ENCODE assay signal across 23 mouse cellular contexts in the genomic region with DNA sequence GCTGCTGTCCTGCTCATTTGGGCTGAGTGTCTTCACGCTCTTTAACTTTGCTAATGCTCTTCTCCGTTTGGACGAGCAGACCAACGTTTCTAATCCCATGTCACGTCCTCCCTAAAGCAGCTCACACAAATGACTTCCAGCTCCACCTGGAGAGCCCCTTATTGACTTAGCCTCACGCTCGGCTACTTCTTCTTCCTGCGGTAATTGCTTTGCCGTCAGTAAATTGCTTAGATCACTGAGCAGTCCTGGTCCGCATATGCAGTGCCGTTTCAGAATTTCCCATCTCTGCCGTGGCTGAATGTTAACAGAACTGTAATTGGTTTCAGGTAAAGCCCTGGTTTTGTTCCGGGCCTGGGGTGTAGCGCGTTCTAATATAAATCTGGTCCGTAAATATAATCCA. TPM values are rescaled to one million over a fixed set of nuclear protein-coding genes. Genes with fewer than 3 reads are reported as not detected.
DNase-seq lines count a peak whose midpoint lies in the region; ATAC-seq and TF ChIP-seq lines count a peak whose summit lies in the region.
"Had no signal": no experiment of that assay in that cellular context is flagged by ENCODE, and none has a peak within 500 bp of the region (broad histone marks: within the 10 kb centered on the region; RNA-seq: fewer than 3 reads in every experiment).

No protein-coding gene starts in this region.

- H3K27me3 ChIP-seq in hindbrain, embryonic 16.5 days (replicated peaks; ENCODE audit: control insufficient read depth, insufficient read depth, low read length) = no peaks in the 10 kb centered on the region
- H3K27me3 ChIP-seq in hindbrain, embryonic 12.5 days = no peaks in the 10 kb centered on the region
- H3K27me3 ChIP-seq in limb, embryonic 13.5 days = no peaks in the 10 kb centered on the region
- no peaks in the 10 kb centered on the region for H3K27me3 ChIP-seq in limb, embryonic 10.5 days (ENCODE audit: low read depth, poor library complexity, severe bottlenecking)
- H3K27me3 ChIP-seq in hindbrain, postnatal 0 days (ENCODE audit: insufficient read depth, low read length) = no peaks in the 10 kb centered on the region
- H3K27me3 ChIP-seq in neural tube, embryonic 14.5 days (ENCODE audit: control insufficient read depth, insufficient read depth, low read length) = no peaks in the 10 kb centered on the region
- H3K27me3 ChIP-seq: forebrain, embryonic 13.5 days; heart, embryonic 15.5 days; liver, embryonic 13.5 days; stomach, embryonic 15.5 days had no signal

- no peak overlapping the region for H3K27ac ChIP-seq in hindbrain, embryonic 16.5 days (ENCODE audit: low read depth, low read length)
- no peak overlapping the region for H3K27ac ChIP-seq in hindbrain, embryonic 12.5 days
- no peak overlapping the region for H3K27ac ChIP-seq in limb, embryonic 13.5 days
- H3K27ac ChIP-seq in limb, embryonic 10.5 days = no peak overlapping the region
- H3K27ac ChIP-seq in hindbrain, postnatal 0 days = no peak overlapping the region
- no peak overlapping the region for H3K27ac ChIP-seq in neural tube, embryonic 14.5 days (ENCODE audit: low read depth, low read length)
- H3K27ac ChIP-seq: forebrain, embryonic 13.5 days; heart, embryonic 15.5 days; layer of hippocampus, adult 2 months; liver, embryonic 13.5 days; stomach, embryonic 15.5 days had no signal

- H3K9ac ChIP-seq in hindbrain, embryonic 16.5 days (ENCODE audit: low read depth, low read length) = no peak overlapping the region
- no peak overlapping the region for H3K9ac ChIP-seq in hindbrain, embryonic 12.5 days
- 0 out of 2 replicates have a peak overlapping the region, but pooled peaks have one; percentile 31 for H3K9ac ChIP-seq in limb, embryonic 13.5 days
- no peak overlapping the region for H3K9ac ChIP-seq in hindbrain, postnatal 0 days (replicated peaks; ENCODE audit: low read length)
- H3K9ac ChIP-seq in neural tube, embryonic 14.5 days (replicated peaks; ENCODE audit: low read depth, low read length) = no peak overlapping the region
- H3K9ac ChIP-seq: forebrain, embryonic 13.5 days; heart, embryonic 15.5 days; liver, embryonic 13.5 days; stomach, embryonic 15.5 days had no signal

- no peak for DNase-seq in limb, embryonic 10.5 days (ENCODE audit: low spot score)
- peak; percentile 24 for DNase-seq in hindbrain, postnatal 0 days (ENCODE audit: low spot score)
- DNase-seq in thymus, adult 18-20 months = no peak
- DNase-seq: adrenal gland, postnatal 25 days; cerebellum, adult 9-10 months; gastrocnemius, postnatal 36 days; heart, postnatal 36 days; kidney, postnatal 10 days; layer of hippocampus, postnatal 36 days; liver, embryonic 13.5 days; lung, adult 2 months; lung, postnatal 14 days had no signal

- H3K4me2 ChIP-seq in hindbrain, embryonic 16.5 days (ENCODE audit: low read length) = no peak overlapping the region
- no peak overlapping the region for H3K4me2 ChIP-seq in hindbrain, embryonic 12.5 days (replicated peaks)
- H3K4me2 ChIP-seq in limb, embryonic 13.5 days (replicated peaks) = peak overlapping the region; percentile 22; the same call in 1 of the 2 replicates
- H3K4me2 ChIP-seq in hindbrain, postnatal 0 days (ENCODE audit: low read depth, low read length) = no peak overlapping the region
- no peak overlapping the region for H3K4me2 ChIP-seq in neural tube, embryonic 14.5 days (ENCODE audit: low read depth, low read length)
- H3K4me2 ChIP-seq: forebrain, embryonic 13.5 days; heart, embryonic 15.5 days; liver, embryonic 13.5 days; stomach, embryonic 15.5 days had no signal

- H3K9me3 ChIP-seq in hindbrain, embryonic 16.5 days (ENCODE audit: control insufficient read depth, low read length) = no peaks in the 10 kb centered on the region
- H3K9me3 ChIP-seq in hindbrain, embryonic 12.5 days (replicated peaks) = no peaks in the 10 kb centered on the region
- no peaks in the 10 kb centered on the region; the same call in 1 of the 2 replicates for H3K9me3 ChIP-seq in limb, embryonic 13.5 days
- H3K9me3 ChIP-seq in limb, embryonic 10.5 days (replicated peaks) = no peaks in the 10 kb centered on the region
- H3K9me3 ChIP-seq in hindbrain, postnatal 0 days (ENCODE audit: low read length) = no peaks in the 10 kb centered on the region
- no peaks in the 10 kb centered on the region for H3K9me3 ChIP-seq in neural tube, embryonic 14.5 days (ENCODE audit: control insufficient read depth, low read length)
- H3K9me3 ChIP-seq: forebrain, embryonic 13.5 days; heart, embryonic 15.5 days; liver, embryonic 13.5 days; stomach, embryonic 15.5 days had no signal

- H3K36me3 ChIP-seq in hindbrain, embryonic 16.5 days (ENCODE audit: control insufficient read depth, insufficient read depth, low read length) = no peaks in the 10 kb centered on the region
- H3K36me3 ChIP-seq in hindbrain, embryonic 12.5 days = no peaks in the 10 kb centered on the region
- no peaks in the 10 kb centered on the region for H3K36me3 ChIP-seq in limb, embryonic 13.5 days
- H3K36me3 ChIP-seq in limb, embryonic 10.5 days = no peaks in the 10 kb centered on the region
- H3K36me3 ChIP-seq in hindbrain, postnatal 0 days (ENCODE audit: insufficient read depth, low read length) = no peaks in the 10 kb centered on the region
- no peaks in the 10 kb centered on the region for H3K36me3 ChIP-seq in neural tube, embryonic 14.5 days (ENCODE audit: control insufficient read depth, insufficient read depth, low read length)
- H3K36me3 ChIP-seq: heart, embryonic 15.5 days; liver, embryonic 13.5 days; stomach, embryonic 15.5 days had no signal

- H3K4me3 ChIP-seq in hindbrain, embryonic 16.5 days (ENCODE audit: low read length) = no peak overlapping the region
- H3K4me3 ChIP-seq in hindbrain, embryonic 12.5 days = no peak overlapping the region
- H3K4me3 ChIP-seq in limb, embryonic 13.5 days = no peak overlapping the region
- no peak overlapping the region for H3K4me3 ChIP-seq in limb, embryonic 10.5 days
- H3K4me3 ChIP-seq in hindbrain, postnatal 0 days (ENCODE audit: low read length) = no peak overlapping the region
- H3K4me3 ChIP-seq in neural tube, embryonic 14.5 days (ENCODE audit: low read depth, low read length) = no peak overlapping the region
- H3K4me3 ChIP-seq: forebrain, embryonic 13.5 days; heart, embryonic 15.5 days; layer of hippocampus, adult 2 months; liver, embryonic 13.5 days; stomach, embryonic 15.5 days had no signal

- no peaks in the 10 kb centered on the region; the same call in 1 of the 2 replicates for H3K4me1 ChIP-seq in hindbrain, embryonic 16.5 days (ENCODE audit: control insufficient read depth, insufficient read depth, low read depth, low read length)
- H3K4me1 ChIP-seq in hindbrain, embryonic 12.5 days = no peaks in the 10 kb centered on the region; the same call in 1 of the 2 replicates
- peaks cover 19% of the 10 kb centered on the region for H3K4me1 ChIP-seq in limb, embryonic 13.5 days
- H3K4me1 ChIP-seq in limb, embryonic 10.5 days = peaks cover 10% of the 10 kb centered on the region
- H3K4me1 ChIP-seq in hindbrain, postnatal 0 days (ENCODE audit: insufficient read depth, low read length) = 0 out of 2 replicates have a peak, but pooled peaks cover 6% of the 10 kb centered on the region
- peaks cover 3% of the 10 kb centered on the region; the same call in 1 of the 2 replicates for H3K4me1 ChIP-seq in neural tube, embryonic 14.5 days (ENCODE audit: control insufficient read depth, insufficient read depth, low read length)
- H3K4me1 ChIP-seq: liver, embryonic 13.5 days; stomach, embryonic 15.5 days had no signal

- no peak for TF ChIP-seq CTCF in hindbrain, postnatal 0 days (IDR thresholded peaks at IDR 0.05; ENCODE audit: low read depth)

- 56% methylated on average over 16 of the region's 16 CpGs for WGBS in hindbrain, embryonic 16.5 days
- WGBS in hindbrain, embryonic 12.5 days = 65% methylated on average over 16 of the region's 16 CpGs
- 29% methylated on average over 16 of the region's 16 CpGs for WGBS in limb, embryonic 13.5 days
- 69% methylated on average over 16 of the region's 16 CpGs for WGBS in limb, embryonic 10.5 days
- WGBS in hindbrain, postnatal 0 days = 53% methylated on average over 16 of the region's 16 CpGs
- WGBS in neural tube, embryonic 14.5 days = 58% methylated on average over 16 of the region's 16 CpGs

- ATAC-seq in hindbrain, embryonic 16.5 days = peak; percentile 65; the same call in 1 of the 2 replicates
- no peak; the same call in 1 of the 2 replicates for ATAC-seq in hindbrain, embryonic 12.5 days (ENCODE audit: low FRiP score)
- ATAC-seq in limb, embryonic 13.5 days (ENCODE audit: low FRiP score, low read depth) = no peak
- ATAC-seq in hindbrain, postnatal 0 days = no peak
- peak; percentile 28; the same call in 1 of the 2 replicates for ATAC-seq in neural tube, embryonic 14.5 days (ENCODE audit: low read depth)
- ATAC-seq: forebrain, embryonic 13.5 days; inflammation-experienced regulatory T-cells, adult 6 months had no signal

RNA-seq across cellular contexts. Expression of gene Ptprb, which starts 58.3 kb away (rescaled TPM):
- polyA plus RNA-seq in hindbrain, embryonic 16.5 days (2015; fragmentation: Nextera tagmentation; extraction: Ambion mirVana) = 3.4 and 4.0 TPM in 2 replicates
- 3.6 and 4.0 TPM in 2 replicates for polyA plus RNA-seq in hindbrain, embryonic 12.5 days (2016; fragmentation: Nextera tagmentation; extraction: Ambion mirVana)
- 2.3 and 2.6 TPM in 2 replicates for polyA plus RNA-seq in limb, embryonic 13.5 days (2015; fragmentation: Nextera tagmentation; extraction: Ambion mirVana)
- polyA plus RNA-seq in limb, embryonic 10.5 days (2016; fragmentation: Nextera tagmentation; extraction: Ambion mirVana) = 2.0 and 2.2 TPM in 2 replicates
- total RNA-seq in hindbrain, postnatal 0 days (2014; rRNA removed) = 8.1 and 8.8 TPM in 2 replicates
- polyA plus RNA-seq in hindbrain, postnatal 0 days (2015; fragmentation: Nextera tagmentation; extraction: Ambion mirVana) = 3.1 and 3.5 TPM in 2 replicates
- polyA plus RNA-seq in neural tube, embryonic 14.5 days (2014; fragmentation: Nextera tagmentation; extraction: Ambion mirVana) = 3.1 and 4.0 TPM in 2 replicates
- total RNA-seq: megakaryocyte progenitor cell, adult 5-6 weeks; monocyte, adult 5-6 weeks had no signal

Comparison
In these comparisons a context has a peak if more than half of its experiments do, and no peak if none do; other contexts are left out.
1. ATAC-seq: peak in hindbrain, embryonic 16.5 days (single experiment) and neural tube, embryonic 14.5 days (single experiment); none in hindbrain, embryonic 12.5 days (single experiment), limb, embryonic 13.5 days (single experiment) and hindbrain, postnatal 0 days (single experiment).